Mouse (Mus musculus) frontal cortex, postnatal 10 days (tissue): ENCODE results near the gene Fahd1.

Experiments
- DNase-seq, 2 experiments: peaks; one replicate each; pipeline ENCODE4 v3.0.0; 2022; ENCODE audit warnings: low spot score in 2 of 2, mixed read lengths in 1 of 2

The Fahd1 gene

GRCm38 (mm10) chr17:24850065-24850772 lies at the start of gene Fahd1:
Fahd1 (minus strand) TSS chr17:24850364.
- peak; percentile 95 to 96 for DNase-seq

DNA sequence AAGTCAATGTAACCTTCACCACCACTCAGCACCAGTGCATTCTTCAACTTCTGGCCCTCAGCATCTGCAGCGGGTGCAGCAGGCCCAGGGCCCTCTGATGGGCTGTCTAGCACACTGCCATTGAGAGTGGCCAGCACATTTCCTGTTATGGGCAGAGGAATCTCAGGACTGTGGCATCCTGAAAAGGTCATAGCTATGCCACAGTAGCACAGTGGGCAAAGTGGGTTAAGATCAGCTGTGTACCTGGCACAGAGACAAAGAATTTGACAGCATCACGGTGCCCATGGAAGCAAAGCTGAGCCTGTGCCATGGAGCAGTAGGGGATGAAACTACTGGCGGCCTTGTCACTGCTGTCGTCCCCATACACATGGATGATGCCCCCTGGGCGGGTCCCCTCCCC lies 49.0 kb upstream of the Fahd1 start:
- DNase-seq: no peak

GRCm38 (mm10) chr17:24898041-24898854 lies 48.1 kb upstream of the Fahd1 start:
- no peak for DNase-seq

- peak in 1 of 2 experiments; percentile 18 for DNase-seq
Observed at GRCm38 (mm10) chr17:24897600-24897999, 47.4 kb upstream of the Fahd1 start.

- no peak for DNase-seq
Observed at GRCm38 (mm10) chr17:24896993-24897269, 46.8 kb upstream of the Fahd1 start.

GRCm38 (mm10) chr17:24896241-24896992 lies 46.3 kb upstream of the Fahd1 start, which contains the start of gene Nme3:
Nme3 (plus strand) TSS chr17:24896500.
- peak in 1 of 2 experiments; percentile 74 for DNase-seq

- no peak for DNase-seq
Observed at GRCm38 (mm10) chr17:24895571-24896240, 45.5 kb upstream of the Fahd1 start.

DNA sequence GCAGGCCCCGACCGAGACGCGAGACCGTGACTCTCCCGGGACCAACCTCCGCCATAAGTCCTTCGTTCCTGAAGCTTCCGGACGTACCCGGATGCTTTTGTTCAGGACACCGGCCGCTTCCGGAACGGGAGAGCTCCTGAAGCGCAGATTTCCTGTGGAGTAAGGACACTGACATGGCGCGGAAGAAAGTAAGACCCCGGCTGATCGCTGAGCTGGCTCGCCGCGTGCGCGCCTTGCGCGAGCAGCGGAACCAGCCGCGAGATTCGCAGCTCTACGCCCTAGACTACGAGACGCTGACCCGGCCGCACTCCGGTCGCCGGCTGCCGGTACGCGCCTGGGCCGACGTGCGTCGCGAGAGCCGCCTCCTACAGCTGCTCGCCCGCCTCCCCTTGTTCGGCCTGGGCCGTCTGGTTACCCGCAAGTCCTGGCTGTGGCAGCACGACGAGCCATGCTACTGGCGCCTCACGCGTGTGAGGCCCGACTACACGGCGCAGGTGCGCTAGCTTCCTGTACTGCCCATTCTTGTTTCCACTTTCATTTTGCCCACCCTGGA lies 44.9 kb upstream of the Fahd1 start, which contains the start of the genes Eme2 and Mrps34:
Gene Eme2, minus strand, starts transcription at position 93 of the 553 bp plus-strand sequence.
Gene Mrps34, plus strand, starts transcription at position 122 of the 553 bp plus-strand sequence.
- DNase-seq: peak; percentile 76 to 81

- no peak for DNase-seq
Observed at GRCm38 (mm10) chr17:24894061-24894994, 44.2 kb upstream of the Fahd1 start.

DNA sequence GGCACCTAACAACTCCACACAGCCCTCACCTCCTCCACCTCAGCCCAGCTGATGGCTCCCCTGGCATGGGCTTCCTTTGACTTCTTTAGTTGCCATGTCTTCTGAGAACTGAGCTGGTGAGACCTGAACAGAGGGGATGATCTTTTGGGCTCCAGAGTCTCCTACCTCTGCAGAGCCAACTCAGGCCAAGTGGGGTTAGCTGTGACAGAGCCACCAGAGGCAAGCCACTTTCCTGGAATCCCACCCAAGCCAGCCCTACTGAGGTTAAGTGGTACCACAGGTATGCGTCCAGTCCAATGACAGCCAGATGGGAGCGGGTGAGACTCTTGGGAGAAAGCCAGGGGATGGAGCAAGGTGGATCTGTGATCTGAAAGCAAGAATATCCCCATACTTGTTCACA lies 43.1 kb upstream of the Fahd1 start:
- no peak for DNase-seq

DNA sequence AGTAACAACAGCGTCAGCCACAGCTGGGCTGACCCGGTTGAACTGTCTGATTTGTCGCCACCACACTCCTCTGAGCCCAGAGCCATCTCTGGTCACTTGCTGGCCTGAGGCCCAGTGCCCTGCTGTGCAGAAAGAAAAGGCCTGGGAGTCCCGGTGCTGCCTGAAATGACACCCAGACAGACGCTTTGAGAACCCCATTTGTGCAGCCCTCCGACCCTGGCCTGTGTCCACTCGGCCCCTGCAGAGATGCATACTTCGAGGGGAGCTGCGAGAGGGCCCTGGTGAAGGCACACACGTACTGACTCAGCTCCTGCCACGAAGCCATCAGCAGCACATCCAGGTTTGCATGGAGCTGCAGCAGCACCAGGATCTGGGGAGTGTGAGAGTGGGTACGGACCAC lies 42.6 kb upstream of the Fahd1 start:
- no peak for DNase-seq

GRCm38 (mm10) chr17:24891321-24891720 lies 41.2 kb upstream of the Fahd1 start:
- DNase-seq: no peak

GRCm38 (mm10) chr17:24890151-24891092 lies 40.3 kb upstream of the Fahd1 start:
- no peak for DNase-seq

GRCm38 (mm10) chr17:24888862-24889261 lies 38.7 kb upstream of the Fahd1 start:
- no peak for DNase-seq

DNA sequence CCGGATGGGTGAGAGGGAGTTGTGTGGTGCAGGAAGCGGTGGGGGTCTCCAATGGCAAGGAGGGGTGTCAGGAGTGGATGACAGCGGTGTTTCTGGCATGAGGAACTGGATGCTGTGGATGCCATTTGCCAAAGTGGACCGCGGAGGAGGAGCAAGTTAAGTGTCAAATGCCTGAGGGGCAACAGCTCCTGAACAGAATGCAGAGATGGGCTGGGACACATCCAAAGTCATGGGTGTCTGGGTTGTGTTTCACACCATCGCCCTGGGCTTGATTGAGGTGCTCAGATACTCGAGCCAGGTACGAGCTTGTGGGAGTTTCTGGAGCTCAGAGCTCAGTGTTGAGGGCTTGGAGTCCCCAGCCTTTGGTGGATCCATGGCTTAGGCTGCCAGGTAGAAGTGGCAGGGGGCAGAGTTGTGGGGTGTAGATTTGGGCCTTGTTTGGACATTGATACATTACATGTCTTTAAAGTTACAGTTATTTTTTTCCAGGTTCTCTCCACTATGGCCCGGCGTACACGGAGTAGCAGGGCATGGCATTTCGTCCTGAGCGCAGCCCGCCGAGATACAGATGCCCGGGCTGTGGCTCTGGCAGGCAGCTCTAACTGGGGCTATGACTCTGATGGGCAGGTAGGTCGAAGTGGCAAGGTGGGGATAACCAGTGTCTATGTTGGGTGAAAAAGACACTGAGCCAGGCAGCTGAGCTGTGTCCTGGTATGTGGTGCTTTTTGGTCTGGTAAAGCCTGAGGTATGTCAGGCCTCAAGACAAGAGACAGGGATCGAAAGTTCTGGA lies 37.3 kb upstream of the Fahd1 start:
- DNase-seq: no peak

- DNase-seq: no peak
Observed at GRCm38 (mm10) chr17:24886932-24887271, 36.7 kb upstream of the Fahd1 start.

DNA sequence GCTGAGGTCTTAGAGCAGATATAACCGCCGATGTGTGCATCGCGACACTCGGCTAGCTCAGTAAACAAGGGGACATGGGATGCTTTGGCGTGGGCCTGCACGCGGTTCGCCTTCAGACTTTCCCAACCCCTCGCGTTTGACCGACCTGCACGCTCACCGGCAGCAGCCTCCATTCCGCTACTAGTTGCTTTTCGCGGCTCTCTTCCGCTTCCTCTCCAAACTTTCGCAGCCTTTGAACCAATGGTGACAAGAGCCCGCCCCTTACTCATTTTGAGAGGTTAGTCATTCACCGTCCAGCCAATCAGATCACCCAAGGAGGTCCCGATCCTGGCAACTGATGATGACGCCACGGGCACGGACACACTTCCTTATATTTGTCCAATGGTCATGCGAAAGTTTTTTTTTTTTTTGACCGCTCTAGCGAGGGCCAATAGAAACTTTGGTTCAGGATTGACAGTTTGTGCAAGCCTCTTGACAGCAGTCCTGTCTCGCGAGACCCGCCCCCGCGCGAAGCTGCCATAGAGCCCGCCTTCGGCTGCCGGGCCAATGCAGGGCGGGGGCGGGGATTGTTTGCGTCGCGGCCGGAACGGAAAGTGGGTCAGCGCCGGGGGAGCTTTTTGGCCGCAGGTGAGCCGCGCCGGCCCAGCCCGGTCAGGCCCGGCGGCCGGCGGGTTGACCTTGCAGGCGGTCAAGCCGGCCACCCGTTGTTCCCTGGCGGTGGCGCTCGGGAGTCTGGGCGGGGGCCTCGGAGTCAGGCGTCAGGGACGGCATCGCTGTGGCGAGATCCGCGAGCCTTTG lies 36.2 kb upstream of the Fahd1 start, which contains the start of the genes Nubp2 and Spsb3:
Gene Nubp2, minus strand, starts transcription at position 216 of the 798 bp plus-strand sequence.
Gene Spsb3, plus strand, starts transcription at position 510 of the 798 bp plus-strand sequence.
- peak; percentile 97 to 99 for DNase-seq
